Mouse (Mus musculus) cerebellum, adult 2 months (tissue): Measurements from ENCODE around the gene Gm9922. TPM values are rescaled to one million over a fixed set of nuclear protein-coding genes. Genes with fewer than 3 reads are reported as not detected.

Experiments
- DNase-seq, 2 experiments: peaks; one replicate each; pipeline ENCODE4 v3.0.0; 2021
- H3K27ac ChIP-seq: fragments of 200-500 bp; 2 replicates; pipeline ENCODE4 v1.5.1; 2012; ENCODE audit warnings: low read length, control low read depth, inconsistent platforms; ENCODE audit not compliant: insufficient read depth
- H3K27me3 ChIP-seq: fragments of 200-500 bp; 2 replicates; pipeline ENCODE4 v1.6.1; 2012; ENCODE audit warnings: inconsistent platforms, mild to moderate bottlenecking, low read length, moderate library complexity; ENCODE audit not compliant: control insufficient read depth, insufficient read depth
- H3K4me1 ChIP-seq: fragments of 200-500 bp; 2 replicates; pipeline ENCODE4 v1.6.1; 2011; ENCODE audit warnings: low read length; ENCODE audit not compliant: control insufficient read depth, insufficient read depth
- H3K4me3 ChIP-seq: fragments of 200-500 bp; replicated peaks from 2 replicates; pipeline ENCODE3; 2011; ENCODE audit warnings: mild to moderate bottlenecking, low read depth, low read length, control low read depth; ENCODE audit not compliant: insufficient read depth
- CTCF ChIP-seq: fragments of 200-500 bp; IDR thresholded peaks from 2 replicates; pipeline ENCODE4 v1.5.1; 2011; ENCODE audit warnings: low read depth, mild to moderate bottlenecking, control low read depth, low read length, moderate library complexity, borderline replicate concordance; ENCODE audit not compliant: insufficient read depth
- POLR2A ChIP-seq: fragments of 200-500 bp; IDR thresholded peaks from 2 replicates; pipeline ENCODE4 v1.6.1; 2011; ENCODE audit warnings: low read length, control low read depth, borderline replicate concordance; ENCODE audit not compliant: insufficient read depth
- WGBS: fragments of 180-500 bp; shearing (Covaris S2); methylation state at CpG from one replicate; pipeline ENCODE4 v1.1.7; 2018; 5-methylcytosine and 5-hydroxymethylcytosine counted together
- polyA plus RNA-seq: library from polyadenylated mRNA; depleted of rRNA; stranded (reverse); fragments of >200 nt; gene quantifications from 2 replicates; pipeline ENCODE4 v1.2.3, GENCODE M21; 2012

The Gm9922 gene
- polyA plus RNA-seq, 1 experiment, result 0.36 TPM

GRCm38 (mm10) chr14:101763762-101764295 is 34.2 kb upstream of the Gm9922 start:
- no peaks in the 10 kb centered on the region for H3K27me3 ChIP-seq
- TF ChIP-seq CTCF, result no peak
- TF ChIP-seq POLR2A, result no peak
- no peak overlapping the region for H3K27ac ChIP-seq
- DNase-seq, result no peak
- 43% methylated on average over 3 of the region's 3 CpGs for WGBS
- H3K4me3 ChIP-seq, result no peak overlapping the region
- no peaks in the 10 kb centered on the region for H3K4me1 ChIP-seq

GRCm38 (mm10) chr14:101762267-101762666 is 32.7 kb upstream of the Gm9922 start:
- TF ChIP-seq POLR2A (no peak), CTCF (no peak)
- Histone ChIP-seq H3K27me3 (no peaks in the 10 kb centered on the region), H3K4me3 (no peak overlapping the region), H3K4me1 (no peaks in the 10 kb centered on the region), H3K27ac (no peak overlapping the region)
- 33% methylated on average over 1 of the region's 1 CpGs for WGBS
- DNase-seq, result no peak

GRCm38 (mm10) chr14:101755425-101755824 is 25.8 kb upstream of the Gm9922 start:
- H3K4me3 ChIP-seq, result no peak overlapping the region
- TF ChIP-seq POLR2A (no peak), CTCF (no peak)
- H3K27ac ChIP-seq, result no peak overlapping the region
- 50% methylated on average over 4 of the region's 4 CpGs for WGBS
- no peak for DNase-seq
- no peaks in the 10 kb centered on the region for H3K4me1 ChIP-seq
- no peaks in the 10 kb centered on the region for H3K27me3 ChIP-seq

- no peak for DNase-seq
- Histone ChIP-seq H3K27me3 (no peaks in the 10 kb centered on the region), H3K4me1 (no peaks in the 10 kb centered on the region), H3K4me3 (no peak overlapping the region), H3K27ac (no peak overlapping the region)
- TF ChIP-seq POLR2A (no peak), CTCF (no peak)
- WGBS, result 89% methylated on average over 4 of the region's 4 CpGs
Measured at GRCm38 (mm10) chr14:101750910-101751309, 21.3 kb upstream of the Gm9922 start.

- H3K4me3 ChIP-seq, result no peak overlapping the region
- DNase-seq, result no peak
- no peak overlapping the region for H3K27ac ChIP-seq
- 87% methylated on average over 7 of the region's 7 CpGs for WGBS
- H3K4me1 ChIP-seq, result no peaks in the 10 kb centered on the region
- TF ChIP-seq POLR2A, result no peak
- no peak for TF ChIP-seq CTCF
- no peaks in the 10 kb centered on the region for H3K27me3 ChIP-seq
Measured at GRCm38 (mm10) chr14:101748436-101748835, 18.8 kb upstream of the Gm9922 start.

- H3K27me3 ChIP-seq, result no peaks in the 10 kb centered on the region
- 90% methylated on average over 11 of the region's 11 CpGs for WGBS
- H3K4me1 ChIP-seq, result no peaks in the 10 kb centered on the region
- DNase-seq, result no peak
- H3K4me3 ChIP-seq, result no peak overlapping the region
- no peak overlapping the region for H3K27ac ChIP-seq
- TF ChIP-seq CTCF, result no peak
- TF ChIP-seq POLR2A, result no peak
Measured at GRCm38 (mm10) chr14:101747811-101748210, 18.2 kb upstream of the Gm9922 start.

GRCm38 (mm10) chr14:101746635-101747034 is 17.0 kb upstream of the Gm9922 start:
- Histone ChIP-seq H3K27me3 (no peaks in the 10 kb centered on the region), H3K4me3 (no peak overlapping the region), H3K4me1 (no peaks in the 10 kb centered on the region), H3K27ac (no peak overlapping the region)
- no peak for DNase-seq
- TF ChIP-seq POLR2A, result no peak
- no peak for TF ChIP-seq CTCF
- WGBS, result 92% methylated on average over 3 of the region's 3 CpGs

GRCm38 (mm10) chr14:101737501-101737900 is 7.9 kb upstream of the Gm9922 start:
- no peak for DNase-seq
- no peak for TF ChIP-seq POLR2A
- TF ChIP-seq CTCF, result no peak
- 82% methylated on average over 4 of the region's 4 CpGs for WGBS
- Histone ChIP-seq H3K4me3 (no peak overlapping the region), H3K27ac (no peak overlapping the region), H3K27me3 (no peaks in the 10 kb centered on the region), H3K4me1 (no peaks in the 10 kb centered on the region)
